Mouse (Mus musculus) intestine, embryonic 15.5 days (tissue): ENCODE results near the gene Epyc. TPM values are rescaled to one million over a fixed set of nuclear protein-coding genes. Genes with fewer than 3 reads are reported as not detected.
"Not testable (repeated sequence)": the region's sequence is repeated elsewhere in the genome, so short reads cannot be mapped to it uniquely, and the experiment has no call there.

Experiments used
- ATAC-seq: fragments of 200-750 bp; cut with Nextera tagmentation; 2 replicates; pipeline ENCODE4 v1.8.0; 2017; ENCODE audit warnings: moderate TSS enrichment, moderate library complexity
- H3K27ac ChIP-seq: fragments of 300-500 bp; sonication (generic); 2 replicates; pipeline ENCODE4 v1.5.1; 2015; ENCODE audit warnings: mild to moderate bottlenecking, inconsistent platforms
- H3K27me3 ChIP-seq: fragments of 300-500 bp; sonication (generic); replicated peaks from 2 replicates; pipeline ENCODE4 v1.6.1; 2015; ENCODE audit warnings: inconsistent platforms
- H3K36me3 ChIP-seq: fragments of 300-500 bp; sonication (generic); 2 replicates; pipeline ENCODE4 v1.6.1; 2015; ENCODE audit warnings: inconsistent platforms
- H3K4me1 ChIP-seq: fragments of 300-500 bp; sonication (generic); replicated peaks from 2 replicates; pipeline ENCODE4 v1.6.1; 2015; ENCODE audit warnings: inconsistent platforms
- H3K4me2 ChIP-seq: fragments of 300-500 bp; sonication (generic); replicated peaks from 2 replicates; pipeline ENCODE4 v1.6.1; 2015; ENCODE audit warnings: mild to moderate bottlenecking, inconsistent platforms
- H3K4me3 ChIP-seq: fragments of 300-500 bp; sonication (generic); replicated peaks from 2 replicates; pipeline ENCODE4 v1.5.1; 2015; ENCODE audit warnings: inconsistent platforms
- H3K9ac ChIP-seq: fragments of 300-500 bp; sonication (generic); 2 replicates; pipeline ENCODE4 v1.6.1; 2015; ENCODE audit warnings: inconsistent platforms
- H3K9me3 ChIP-seq: fragments of 300-500 bp; sonication (generic); 2 replicates; pipeline ENCODE4 v1.6.1; 2016; ENCODE audit warnings: inconsistent platforms
- WGBS: fragments of 180-500 bp; shearing (Covaris S2); methylation state at CpG from one replicate; pipeline ENCODE4 v1.1.7; 2015; 5-methylcytosine and 5-hydroxymethylcytosine counted together
- polyA plus RNA-seq: library from polyadenylated mRNA; unstranded; fragments of >200 nt; fragmentation: Nextera tagmentation; extraction: Ambion mirVana; gene quantifications from 2 replicates; pipeline ENCODE4 v1.2.1, GENCODE M21; 2015

Epyc gene
- polyA plus RNA-seq, 1 experiment from 2014 or later: 0.48 TPM

DNA sequence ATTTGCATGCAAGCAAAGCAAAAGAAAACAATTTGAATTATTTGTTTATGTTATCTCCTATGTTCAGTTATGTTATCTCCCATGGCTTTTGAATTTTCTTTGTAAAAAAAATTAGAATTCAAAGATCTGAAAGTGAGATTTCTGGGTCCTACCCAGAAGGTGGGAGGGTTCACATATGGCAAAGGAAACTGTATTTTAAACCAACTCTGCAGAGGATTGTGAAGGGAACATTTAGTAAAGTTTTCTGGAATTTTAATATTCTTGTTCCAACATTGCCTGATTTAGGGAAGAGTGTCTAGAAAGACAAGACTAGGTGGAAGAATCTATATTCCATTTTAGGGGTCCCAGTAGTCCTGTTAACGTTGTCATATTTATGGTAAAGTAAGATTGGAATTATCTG lies 73.4 kb downstream of the Epyc start:
- H3K36me3 ChIP-seq: no peaks in the 10 kb centered on the region
- H3K27me3 ChIP-seq: no peaks in the 10 kb centered on the region
- no peaks in the 10 kb centered on the region for H3K4me1 ChIP-seq
- H3K4me2 ChIP-seq: no peak overlapping the region
- ATAC-seq: no peak
- WGBS: 79% methylated on average over 1 of the region's 1 CpGs
- H3K9me3 ChIP-seq: no peaks in the 10 kb centered on the region
- H3K9ac ChIP-seq: no peak overlapping the region
- H3K27ac ChIP-seq: no peak overlapping the region
- H3K4me3 ChIP-seq: no peak overlapping the region

GRCm38 (mm10) chr10:97718021-97718420 lies 74.2 kb downstream of the Epyc start:
- H3K9ac ChIP-seq: no peak overlapping the region
- H3K9me3 ChIP-seq: no peaks in the 10 kb centered on the region
- 69% methylated on average over 2 of the region's 2 CpGs for WGBS
- no peaks in the 10 kb centered on the region for H3K27me3 ChIP-seq
- H3K27ac ChIP-seq: no peak overlapping the region
- H3K4me1 ChIP-seq: no peaks in the 10 kb centered on the region
- H3K36me3 ChIP-seq: no peaks in the 10 kb centered on the region
- H3K4me2 ChIP-seq: no peak overlapping the region
- no peak for ATAC-seq
- no peak overlapping the region for H3K4me3 ChIP-seq

- H3K9ac ChIP-seq: no peak overlapping the region
- no peak overlapping the region for H3K4me2 ChIP-seq
- H3K27me3 ChIP-seq: no peaks in the 10 kb centered on the region
- no peak for ATAC-seq
- 57% methylated on average over 1 of the region's 1 CpGs for WGBS
- no peak overlapping the region for H3K27ac ChIP-seq
- H3K4me1 ChIP-seq: no peaks in the 10 kb centered on the region
- H3K9me3 ChIP-seq: no peaks in the 10 kb centered on the region
- H3K36me3 ChIP-seq: no peaks in the 10 kb centered on the region
- H3K4me3 ChIP-seq: no peak overlapping the region
These were observed 76.8 kb downstream of the Epyc start for GRCm38 (mm10) chr10:97720625-97721024.

GRCm38 (mm10) chr10:97722709-97723108 lies 78.8 kb downstream of the Epyc start:
- 96% methylated on average over 9 of the region's 9 CpGs for WGBS
- Histone ChIP-seq H3K9me3 (no peaks in the 10 kb centered on the region), H3K4me2 (no peak overlapping the region), H3K36me3 (no peaks in the 10 kb centered on the region), H3K9ac (no peak overlapping the region), H3K4me1 (no peaks in the 10 kb centered on the region), H3K27me3 (no peaks in the 10 kb centered on the region), H3K4me3 (no peak overlapping the region), H3K27ac (no peak overlapping the region)
- ATAC-seq: no peak

DNA sequence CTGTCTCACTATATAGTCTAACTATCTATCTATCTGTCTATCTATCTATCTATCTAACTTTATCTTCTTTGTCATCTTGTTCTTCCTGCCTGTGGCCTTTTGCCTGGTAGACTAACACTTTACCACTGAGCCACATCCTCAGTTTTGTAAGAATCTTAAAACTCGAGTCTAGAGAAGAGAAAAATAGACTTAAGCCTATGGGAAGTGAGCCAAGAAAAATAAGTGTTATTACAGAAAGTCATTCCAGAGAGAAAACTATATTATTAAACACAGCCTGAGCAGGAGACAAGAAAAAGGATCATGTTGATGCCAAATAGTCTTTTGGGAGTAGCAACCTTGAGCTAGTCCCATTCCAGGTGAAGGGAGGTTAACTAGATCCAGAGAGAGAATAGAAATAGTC lies 82.1 kb downstream of the Epyc start:
- no peak for ATAC-seq
- Histone ChIP-seq H3K4me3 (no peak overlapping the region), H3K4me2 (no peak overlapping the region), H3K9ac (no peak overlapping the region), H3K27me3 (no peaks in the 10 kb centered on the region), H3K9me3 (no peaks in the 10 kb centered on the region), H3K27ac (no peak overlapping the region), H3K4me1 (no peaks in the 10 kb centered on the region), H3K36me3 (no peaks in the 10 kb centered on the region)
- 28% methylated on average over 1 of the region's 1 CpGs for WGBS

GRCm38 (mm10) chr10:97726655-97727054 lies 82.8 kb downstream of the Epyc start, which contains the start of gene C030005K15Rik:
Gene C030005K15Rik (minus strand): TSS chr10:97726755.
- not testable (repeated sequence) for H3K9ac ChIP-seq, H3K9me3 ChIP-seq, ATAC-seq, H3K4me3 ChIP-seq, H3K27me3 ChIP-seq, H3K36me3 ChIP-seq, H3K4me1 ChIP-seq, H3K4me2 ChIP-seq, H3K27ac ChIP-seq

Other genes with a start within 250 kb of the Epyc start
- gene Dcn, start 164.5 kb upstream of the Epyc start, polyA plus RNA-seq: 413 and 497 TPM in 2 replicates
- gene Lum, start 78.9 kb upstream of the Epyc start, polyA plus RNA-seq: 233 and 290 TPM in 2 replicates
- gene Kera, start 37.2 kb upstream of the Epyc start, polyA plus RNA-seq: 0.20 and 0.25 TPM in 2 replicates
- gene Ccer1, start 49.0 kb downstream of the Epyc start, polyA plus RNA-seq: not detected in 2 replicates
- not detected in 2 replicates for gene C030005K15Rik, start 82.7 kb downstream of the Epyc start, polyA plus RNA-seq